Mouse (Mus musculus) kidney, postnatal 4 days (tissue): ENCODE measurements around the gene Gm2696.

ENCODE experiments used
- DNase-seq, 2 experiments: peaks; one replicate each; pipeline ENCODE4 v3.0.0; 2021; ENCODE audit warnings: mixed read lengths in 2 of 2

The Gm2696 gene

GRCm38 (mm10) chr10:77847538-77847937, 33.1 kb downstream of the Gm2696 start:
- no peak for DNase-seq

GRCm38 (mm10) chr10:77852559-77852958, 38.1 kb downstream of the Gm2696 start, which contains the start of gene Gm10318:
TSS of gene Gm10318 (plus strand) at chr10:77852859.
- no peak for DNase-seq

GRCm38 (mm10) chr10:77861675-77862074, 47.2 kb downstream of the Gm2696 start, which contains the start of gene Gm3285:
TSS of gene Gm3285 (plus strand) at chr10:77861975.
- no peak for DNase-seq

GRCm38 (mm10) chr10:77864067-77864761, 49.7 kb downstream of the Gm2696 start:
- peak; percentile 73 to 82 for DNase-seq

DNA sequence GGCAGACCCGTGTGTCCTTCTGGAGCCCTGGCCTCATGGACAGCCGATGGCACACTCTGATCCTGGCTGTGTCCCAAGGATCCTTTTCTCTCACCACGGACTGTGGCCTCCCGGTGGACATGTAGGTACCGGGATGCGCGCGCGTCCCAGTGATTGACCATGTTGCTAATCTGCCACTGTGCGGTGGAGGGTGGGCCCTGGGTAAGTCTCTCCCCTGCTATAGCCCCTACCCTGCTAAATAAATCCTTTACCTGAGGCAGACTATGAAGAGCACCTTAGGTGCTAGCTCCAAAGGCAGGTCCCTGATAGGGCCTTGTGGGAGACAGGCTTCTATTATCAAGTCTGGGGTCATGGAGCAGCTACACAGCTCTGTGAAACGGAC, 50.3 kb downstream of the Gm2696 start:
- no peak for DNase-seq

DNA sequence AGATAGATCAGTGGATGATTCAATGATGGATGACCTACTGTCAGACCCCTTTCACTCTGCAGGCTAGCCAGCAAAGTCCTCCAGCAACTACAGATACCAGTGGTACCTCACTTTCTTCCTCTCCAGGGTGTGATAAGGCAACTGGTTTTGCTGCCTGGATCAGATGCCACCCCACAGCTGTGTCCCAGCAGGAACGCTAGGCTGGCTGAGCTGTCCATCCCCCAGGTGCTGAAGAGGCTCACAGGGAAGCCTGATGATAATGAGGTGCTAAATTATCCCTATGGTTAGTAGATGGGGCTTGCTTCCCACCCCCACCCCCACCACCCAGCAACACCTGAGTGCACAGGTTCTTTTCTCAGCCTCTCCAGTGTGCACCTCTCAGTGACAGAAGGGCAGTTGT, 53.1 kb downstream of the Gm2696 start:
- DNase-seq: peak; percentile 61 to 63

DNA sequence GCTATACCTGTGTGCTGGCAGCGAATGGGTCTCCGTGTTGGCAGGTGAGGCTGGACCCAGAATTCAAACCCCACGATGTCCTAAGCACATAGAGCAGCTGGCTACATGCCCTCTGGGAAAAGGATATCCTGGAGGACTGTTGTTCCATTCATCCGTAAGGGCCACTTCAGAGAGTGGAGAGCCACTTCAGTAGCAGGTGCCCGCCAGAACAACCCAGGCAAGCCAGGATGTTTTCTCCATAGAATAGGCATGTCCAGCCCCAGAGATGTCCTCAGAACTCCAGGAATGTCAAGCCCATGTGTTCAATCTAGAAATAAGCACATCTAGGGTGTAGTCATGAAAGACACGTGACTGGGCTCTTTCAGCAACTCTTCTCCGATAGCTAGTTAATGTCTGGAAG, 55.2 kb downstream of the Gm2696 start:
- no peak for DNase-seq

- peak; percentile 42 to 49 for DNase-seq
Observed at GRCm38 (mm10) chr10:77878985-77879384, 64.5 kb downstream of the Gm2696 start.

- DNase-seq: no peak
Observed at GRCm38 (mm10) chr10:77880305-77880704, 65.8 kb downstream of the Gm2696 start.

- DNase-seq: peak in 1 of 2 experiments; percentile 13
Observed at GRCm38 (mm10) chr10:77882553-77882952, 68.1 kb downstream of the Gm2696 start.
